11 mouse cellular contexts compared by ENCODE assay signal in the genomic region with DNA sequence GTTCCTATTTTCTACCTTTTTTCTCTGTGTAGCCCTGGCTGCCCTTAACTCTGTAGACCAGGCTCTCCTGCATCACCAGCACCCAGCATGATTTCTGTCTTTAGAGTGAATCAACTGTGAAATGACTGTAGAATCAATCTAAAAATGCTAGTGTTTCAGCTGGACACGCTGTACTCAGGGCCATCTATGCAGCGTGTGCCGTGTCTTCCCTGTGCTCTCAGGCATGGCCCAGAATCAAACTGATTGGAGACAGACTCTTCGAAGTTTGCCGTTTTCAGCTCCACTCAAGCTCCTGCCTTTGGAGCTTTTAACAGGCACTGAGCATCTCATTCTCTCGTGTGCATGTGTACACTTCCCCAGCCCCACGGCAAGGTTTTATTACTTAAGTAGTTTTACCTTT.
"Had no signal": no experiment of that assay in that cellular context is flagged by ENCODE, and none has a peak within 500 bp of the region (broad histone marks: within the 10 kb centered on the region; RNA-seq: fewer than 3 reads in every experiment).

No protein-coding gene starts in this region.

- H3K4me3 ChIP-seq: kidney, embryonic 15.5 days; limb, embryonic 12.5 days; midbrain, embryonic 13.5 days had no signal

- DNase-seq: kidney, adult 11 months; kidney, postnatal 14 days; layer of hippocampus, adult 9-11 months; layer of hippocampus, postnatal 36 days; lung, embryonic 14.5 days; right cerebral cortex, adult 18-20 months; right cerebral cortex, postnatal 25 days had no signal

- H3K9ac ChIP-seq: kidney, embryonic 15.5 days; limb, embryonic 12.5 days; lung, embryonic 14.5 days; midbrain, embryonic 13.5 days had no signal

- H3K4me2 ChIP-seq: kidney, embryonic 15.5 days; limb, embryonic 12.5 days; liver, embryonic 11.5 days; lung, embryonic 14.5 days; midbrain, embryonic 13.5 days had no signal

- ATAC-seq: midbrain, embryonic 13.5 days had no signal

- H3K4me1 ChIP-seq: kidney, embryonic 15.5 days; limb, embryonic 12.5 days; midbrain, embryonic 13.5 days had no signal

- H3K9me3 ChIP-seq: kidney, embryonic 15.5 days; limb, embryonic 12.5 days; midbrain, embryonic 13.5 days had no signal

- H3K27me3 ChIP-seq: kidney, embryonic 15.5 days; limb, embryonic 12.5 days; midbrain, embryonic 13.5 days had no signal

- H3K27ac ChIP-seq: kidney, embryonic 15.5 days; limb, embryonic 12.5 days; midbrain, embryonic 13.5 days had no signal
